Mouse (Mus musculus) B cell, adult 2 months (primary cell): ENCODE data around the gene Plcb4.

Source experiments
- DNase-seq, 2 experiments: peaks; one replicate each; pipeline ENCODE4 v3.0.0; 2022

The Plcb4 gene

GRCm38 (mm10) chr2:136051688-136052289 lies 393.0 kb downstream of the Plcb4 start, which contains the start of gene Lamp5:
Gene Lamp5 (plus strand): TSS chr2:136052239.
- no peak for DNase-seq

GRCm38 (mm10) chr2:136057861-136058331 lies 399.1 kb downstream of the Plcb4 start:
- DNase-seq, result no peak

- DNase-seq, result no peak
Observed at GRCm38 (mm10) chr2:136058398-136058797, 399.6 kb downstream of the Plcb4 start.

- DNase-seq, result no peak
Observed at GRCm38 (mm10) chr2:136059029-136059669, 400.3 kb downstream of the Plcb4 start.
